Mouse (Mus musculus) MEL (cell line): ENCODE data around the gene Mtr. TPM values are rescaled to one million over a fixed set of nuclear protein-coding genes. Genes with fewer than 3 reads are reported as not detected.
A peak's percentile ranks its signal among the peaks of the same experiment; 100 is the strongest.

Experiments used
- DNase-seq: peaks from one replicate; pipeline ENCODE4 v3.0.0; 2011; ENCODE audit warnings: low read depth, low spot score
- H3K27ac ChIP-seq: 2 replicates; pipeline ENCODE4 v1.5.1; 2012; ENCODE audit warnings: low read depth, mild to moderate bottlenecking, control low read depth, low read length, moderate library complexity; ENCODE audit not compliant: control insufficient read depth
- H3K27me3 ChIP-seq, 2 experiments: fragments of 150-350 bp in 1 of 2; sonication (generic) in 1 of 2; 2 replicates each; pipeline ENCODE4 v1.6.1; 2012; ENCODE audit warnings: low read length in 2 of 2, mild to moderate bottlenecking in 2 of 2, improper control_type of control experiment in 1 of 2, moderate library complexity in 1 of 2; ENCODE audit not compliant: insufficient read depth in 2 of 2, control insufficient read depth in 1 of 2
- H3K36me3 ChIP-seq, 2 experiments: 2 replicates each; pipeline ENCODE4 v1.6.1; 2012 to 2014; ENCODE audit warnings: low read length in 2 of 2, improper control_type of control experiment in 1 of 2, inconsistent platforms in 1 of 2, mild to moderate bottlenecking in 1 of 2; ENCODE audit not compliant: insufficient read depth in 2 of 2, control insufficient read depth in 1 of 2
- H3K4me1 ChIP-seq, 2 experiments: fragments of 150-350 bp in 1 of 2; sonication (generic) in 1 of 2; 2 replicates each; pipeline ENCODE4 v1.6.1; 2012; ENCODE audit warnings: low read length in 2 of 2, improper control_type of control experiment in 1 of 2, mild to moderate bottlenecking in 1 of 2; ENCODE audit not compliant: insufficient read depth in 2 of 2, control insufficient read depth in 1 of 2
- H3K4me3 ChIP-seq, 2 experiments: fragments of 150-350 bp in 1 of 2; sonication (generic) in 1 of 2; 2 replicates each; pipeline ENCODE4 v1.5.1; 2012; ENCODE audit warnings: low read depth in 2 of 2, low read length in 2 of 2, mild to moderate bottlenecking in 2 of 2, moderate library complexity in 2 of 2, control low read depth in 1 of 2, improper control_type of control experiment in 1 of 2; ENCODE audit not compliant: control insufficient read depth in 1 of 2, insufficient read depth in 1 of 2
- H3K79me2 ChIP-seq: 2 replicates; pipeline ENCODE4 v1.6.1; 2012; ENCODE audit warnings: mild to moderate bottlenecking, low read length, moderate library complexity; ENCODE audit not compliant: control insufficient read depth, poor library complexity, insufficient read depth
- H3K9ac ChIP-seq: 2 replicates; pipeline ENCODE4 v1.6.1; 2012; ENCODE audit warnings: low read depth, mild to moderate bottlenecking, control low read depth, low read length, moderate library complexity; ENCODE audit not compliant: control insufficient read depth, poor library complexity, severe bottlenecking
- H3K9me3 ChIP-seq: fragments of 150-350 bp; sonication (generic); replicated peaks from 2 replicates; pipeline ENCODE4 v1.6.1; 2012; ENCODE audit warnings: mild to moderate bottlenecking, low read length, improper control_type of control experiment, moderate library complexity; ENCODE audit not compliant: insufficient read depth
- BHLHE40 ChIP-seq: IDR thresholded peaks from 2 replicates; pipeline ENCODE4 v1.6.1; 2012; ENCODE audit warnings: low read depth, mild to moderate bottlenecking, inconsistent platforms, low read length, improper control_type of control experiment, borderline replicate concordance
- EP300 ChIP-seq, 2 experiments: IDR thresholded peaks; 2 replicates each; pipeline ENCODE4 v1.6.1; 2011; ENCODE audit warnings: improper control_type of control experiment in 2 of 2, low read length in 2 of 2, low read depth in 1 of 2, mild to moderate bottlenecking in 1 of 2
- ETS1 ChIP-seq: IDR thresholded peaks from 2 replicates; pipeline ENCODE4 v1.6.1; 2012; ENCODE audit warnings: low read depth, mild to moderate bottlenecking, inconsistent platforms, low read length, improper control_type of control experiment, moderate library complexity
- GATA1 ChIP-seq: IDR thresholded peaks from 2 replicates; pipeline ENCODE4 v1.6.1; 2011; ENCODE audit warnings: low read depth, low read length, improper control_type of control experiment
- JUND ChIP-seq: IDR thresholded peaks from 2 replicates; pipeline ENCODE4 v1.6.1; 2011; ENCODE audit warnings: low read depth, mild to moderate bottlenecking, improper control_type of control experiment, low read length
- KAT2A ChIP-seq: conservative IDR thresholded peaks from 2 replicates; pipeline ENCODE4 v1.6.1; 2012; ENCODE audit warnings: low read depth, low read length, improper control_type of control experiment, inconsistent platforms
- MAFK ChIP-seq: IDR thresholded peaks from 2 replicates; pipeline ENCODE4 v1.6.1; 2011; ENCODE audit warnings: low read depth, mild to moderate bottlenecking, low read length, improper control_type of control experiment, borderline replicate concordance
- MAZ ChIP-seq: IDR thresholded peaks from 2 replicates; pipeline ENCODE4 v1.6.1; 2012; ENCODE audit warnings: low read depth, mild to moderate bottlenecking, inconsistent platforms, low read length, improper control_type of control experiment
- MEF2A ChIP-seq: IDR thresholded peaks from 2 replicates; pipeline ENCODE4 v1.6.1; 2014; ENCODE audit warnings: low read depth, mild to moderate bottlenecking, inconsistent platforms, low read length, improper control_type of control experiment; ENCODE audit not compliant: poor library complexity, insufficient replicate concordance, severe bottlenecking; ENCODE audit errors: extremely low read depth
- MYB ChIP-seq: IDR thresholded peaks from 2 replicates; pipeline ENCODE4 v1.6.1; 2011; ENCODE audit warnings: mild to moderate bottlenecking, low read depth, low read length, improper control_type of control experiment
- POLR2A ChIP-seq, 2 experiments: IDR thresholded peaks; 2 replicates each; pipeline ENCODE4 v1.6.1; 2011 to 2012; ENCODE audit warnings: low read length in 2 of 2, mild to moderate bottlenecking in 2 of 2, control low read depth in 1 of 2, improper control_type of control experiment in 1 of 2, low read depth in 1 of 2, moderate library complexity in 1 of 2; ENCODE audit not compliant: control insufficient read depth in 1 of 2, insufficient read depth in 1 of 2, poor library complexity in 1 of 2
- RAD21 ChIP-seq: IDR thresholded peaks from 2 replicates; pipeline ENCODE4 v1.6.1; 2011; ENCODE audit warnings: mild to moderate bottlenecking, low read depth, low read length, improper control_type of control experiment
- RCOR1 ChIP-seq: IDR thresholded peaks from 2 replicates; pipeline ENCODE4 v1.6.1; 2012; ENCODE audit warnings: low read depth, mild to moderate bottlenecking, inconsistent platforms, low read length, improper control_type of control experiment
- SIN3A ChIP-seq: IDR thresholded peaks from 2 replicates; pipeline ENCODE4 v1.6.1; 2012; ENCODE audit warnings: low read length, improper control_type of control experiment, inconsistent platforms
- SMC3 ChIP-seq: IDR thresholded peaks from 2 replicates; pipeline ENCODE4 v1.6.1; 2011; ENCODE audit warnings: low read depth, low read length, improper control_type of control experiment
- TAL1 ChIP-seq: IDR thresholded peaks from 2 replicates; pipeline ENCODE4 v1.6.1; 2012; ENCODE audit warnings: mild to moderate bottlenecking, inconsistent platforms, low read length, moderate library complexity, mixed read lengths
- TBP ChIP-seq: IDR thresholded peaks from 2 replicates; pipeline ENCODE4 v1.8.0; 2011; ENCODE audit warnings: low read depth, low read length, improper control_type of control experiment
- TCF12 ChIP-seq: IDR thresholded peaks from 2 replicates; pipeline ENCODE4 v1.6.1; 2014; ENCODE audit warnings: low read depth, mild to moderate bottlenecking, inconsistent platforms, low read length, improper control_type of control experiment, moderate library complexity
- ZC3H11A ChIP-seq: IDR thresholded peaks from 2 replicates; pipeline ENCODE4 v1.6.1; 2012; ENCODE audit warnings: low read depth, mild to moderate bottlenecking, inconsistent platforms, low read length, improper control_type of control experiment
- ZMIZ1 ChIP-seq: IDR thresholded peaks from 2 replicates; pipeline ENCODE4 v1.6.1; 2012; ENCODE audit warnings: low read depth, mild to moderate bottlenecking, inconsistent platforms, low read length, improper control_type of control experiment, moderate library complexity
- polyA plus RNA-seq, 2 experiments: library from polyadenylated mRNA; stranded (reverse) in 1 of 2; unstranded in 1 of 2; fragments of >175 nt in 1 of 2; fragments of >200 nt in 1 of 2; gene quantifications; 2 replicates each; pipeline versions ENCODE4 v1.2.1 to v1.2.4; 2012; ENCODE audit warnings: low replicate concordance in 2 of 2, low read depth in 1 of 2; ENCODE audit not compliant: insufficient read length in 2 of 2, insufficient read depth in 1 of 2, missing spikeins in 1 of 2
- total RNA-seq: library from RNA; depleted of rRNA; stranded (reverse); fragments of 300-350 nt; gene quantifications from 2 replicates; pipeline ENCODE4 v1.2.3, GENCODE M21; 2012

Gene Mtr
- total and polyA plus RNA-seq, 3 experiments = 25.5 to 53.0 (median 32.2) TPM

DNA sequence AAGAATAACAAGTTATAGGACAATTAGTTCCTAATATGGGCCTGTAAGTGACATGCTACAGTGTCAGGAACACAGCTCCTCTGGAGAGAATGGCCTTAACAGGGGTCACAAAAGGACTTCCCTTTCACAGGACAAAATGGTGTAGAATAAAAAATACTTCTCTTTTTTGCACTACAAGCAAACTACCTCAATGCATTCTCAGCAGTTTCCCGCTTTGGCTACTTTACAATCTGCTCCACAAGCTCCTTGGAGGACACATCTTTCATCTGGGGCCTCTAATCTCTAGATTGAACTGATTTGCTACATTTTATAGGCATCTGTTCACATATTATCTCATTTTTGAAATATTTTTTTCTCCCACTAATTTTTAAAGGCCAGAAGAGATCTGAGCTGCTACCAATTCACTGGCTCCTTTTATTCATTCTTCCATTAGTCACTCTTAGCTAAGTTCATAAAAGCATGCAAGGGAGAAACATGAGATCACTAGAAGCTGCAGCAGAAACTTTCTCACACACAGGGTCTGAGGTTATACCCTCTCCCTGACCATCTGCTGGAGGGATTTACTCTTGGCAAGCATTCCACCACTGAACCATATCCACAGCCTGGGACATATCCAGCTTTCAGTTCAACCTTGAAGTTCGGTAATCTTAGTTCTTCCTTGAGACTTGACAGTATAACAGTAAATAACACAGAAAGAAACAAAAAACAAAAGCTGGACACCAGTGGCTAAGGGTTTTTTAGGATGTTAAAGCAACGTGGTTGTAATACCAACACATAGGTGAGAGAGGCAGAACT, 1.8 kb downstream of the Mtr start (continued):
- TF ChIP-seq ZMIZ1 (no peak), POLR2A (IDR thresholded peaks at IDR 0.05; ENCODE audit: control insufficient read depth in 1 of 2, insufficient read depth in 1 of 2, low read depth in 1 of 2, low read length in 2 of 2, poor library complexity in 1 of 2) (no peak), SIN3A (0 out of 2 replicates have a peak, but pooled peaks have one; percentile 32), SMC3 (no peak)

- Histone ChIP-seq H3K9ac (no peak overlapping the region), H3K27ac (no peak overlapping the region), H3K4me3 (no peak overlapping the region), H3K36me3 (peaks cover 29 to 37% of the 10 kb centered on the region in 2 experiments), H3K79me2 (peaks cover 22% of the 10 kb centered on the region), H3K27me3 (no peaks in the 10 kb centered on the region), H3K9me3 (no peaks in the 10 kb centered on the region), H3K4me1 (peaks cover 7 to 30% of the 10 kb centered on the region in 2 experiments)
- peak; percentile 49 for DNase-seq
- TF ChIP-seq BHLHE40 = no peak
- no peak for TF ChIP-seq ZC3H11A
- no peak for TF ChIP-seq MAFK
- TF ChIP-seq MAZ = no peak
- no peak for TF ChIP-seq JUND
- peak; percentile 61 for TF ChIP-seq TAL1
- no peak for TF ChIP-seq RAD21
- no peak for TF ChIP-seq ETS1
- TF ChIP-seq MEF2A = no peak
- peak; percentile 51 for TF ChIP-seq GATA1
- no peak for TF ChIP-seq TBP
- no peak for TF ChIP-seq POLR2A (IDR thresholded peaks at IDR 0.05; ENCODE audit: control insufficient read depth in 1 of 2, insufficient read depth in 1 of 2, low read depth in 1 of 2, low read length in 2 of 2, poor library complexity in 1 of 2)
- peak; percentile 51 to 67; a peak in 3 of 4 replicates for TF ChIP-seq EP300 (IDR thresholded peaks at IDR 0.05; ENCODE audit: low read depth in 1 of 2, low read length in 2 of 2)
- peak; percentile 58; the same call in 1 of the 2 replicates for TF ChIP-seq TCF12
- no peak for TF ChIP-seq RCOR1
- TF ChIP-seq MYB = no peak
- no peak for TF ChIP-seq KAT2A
Observed at GRCm38 (mm10) chr13:12250496-12250895, 7.4 kb downstream of the Mtr start.
